Mouse (Mus musculus) heart, postnatal 0 days (tissue): ENCODE data around the gene Atp6v1e2.

ENCODE experiments used
- CTCF ChIP-seq: IDR thresholded peaks from 2 replicates; pipeline ENCODE4 v1.5.1; 2016; ENCODE audit warnings: antibody characterized with exemption, control low read depth, low read depth
- EP300 ChIP-seq: IDR thresholded peaks from 2 replicates; pipeline ENCODE4 v1.6.1; 2016; ENCODE audit warnings: antibody characterized with exemption, low read depth

- no peak for TF ChIP-seq CTCF
- TF ChIP-seq EP300, result no peak
Measured at GRCm38 (mm10) chr17:86929355-86929754, 18.3 kb downstream of the Atp6v1e2 start.
